Mouse (Mus musculus) right cerebral cortex, postnatal 36 days (tissue): ENCODE measurements around the gene Gm5475.
A peak's percentile ranks its signal among the peaks of the same experiment; 100 is the strongest.

ENCODE experiments used
- DNase-seq, 2 experiments: peaks; one replicate each; pipeline ENCODE4 v3.0.0; 2022; ENCODE audit warnings: low spot score in 2 of 2, mixed read lengths in 1 of 2

The Gm5475 gene

GRCm38 (mm10) chr15:100448572-100448971, 26.6 kb downstream of the Gm5475 start:
- DNase-seq, result no peak

- no peak for DNase-seq
These were observed 27.5 kb downstream of the Gm5475 start for GRCm38 (mm10) chr15:100449495-100449894.

- no peak for DNase-seq
These were observed 29.3 kb downstream of the Gm5475 start for GRCm38 (mm10) chr15:100451245-100451644.

- no peak for DNase-seq
These were observed 30.5 kb downstream of the Gm5475 start for GRCm38 (mm10) chr15:100452486-100452885.

GRCm38 (mm10) chr15:100456356-100456991, 34.5 kb downstream of the Gm5475 start:
- no peak for DNase-seq

GRCm38 (mm10) chr15:100457340-100457739, 35.4 kb downstream of the Gm5475 start:
- no peak for DNase-seq

- no peak for DNase-seq
These were observed 36.1 kb downstream of the Gm5475 start for GRCm38 (mm10) chr15:100458055-100458454.

GRCm38 (mm10) chr15:100460942-100461341, 39.0 kb downstream of the Gm5475 start:
- no peak for DNase-seq

- no peak for DNase-seq
These were observed 39.7 kb downstream of the Gm5475 start for GRCm38 (mm10) chr15:100461646-100462045.

GRCm38 (mm10) chr15:100462086-100462485, 40.1 kb downstream of the Gm5475 start:
- no peak for DNase-seq

GRCm38 (mm10) chr15:100463712-100464111, 41.8 kb downstream of the Gm5475 start:
- DNase-seq, result peak; percentile 48 to 59

GRCm38 (mm10) chr15:100465432-100465831, 43.5 kb downstream of the Gm5475 start:
- DNase-seq, result no peak

GRCm38 (mm10) chr15:100467738-100468137, 45.8 kb downstream of the Gm5475 start:
- DNase-seq, result no peak

- peak; percentile 85 to 86 for DNase-seq
These were observed 46.6 kb downstream of the Gm5475 start, which contains the start of gene Letmd1 for GRCm38 (mm10) chr15:100468295-100469188. Letmd1 (plus strand) TSS chr15:100469023.

GRCm38 (mm10) chr15:100469189-100469545, 47.2 kb downstream of the Gm5475 start:
- no peak for DNase-seq

- DNase-seq, result no peak
These were observed 48.1 kb downstream of the Gm5475 start for GRCm38 (mm10) chr15:100470037-100470436.

- no peak for DNase-seq
These were observed 52.1 kb downstream of the Gm5475 start for GRCm38 (mm10) chr15:100473926-100474503.
